Mouse (Mus musculus): Measurements from ENCODE around the gene Tescl. TPM values are rescaled to one million over a fixed set of nuclear protein-coding genes. Genes with fewer than 3 reads are reported as not detected.
A peak's percentile ranks its signal among the peaks of the same experiment; 100 is the strongest.

Tescl gene
- polyA plus RNA-seq, 1 experiment from 2014 or later = not detected

DNA sequence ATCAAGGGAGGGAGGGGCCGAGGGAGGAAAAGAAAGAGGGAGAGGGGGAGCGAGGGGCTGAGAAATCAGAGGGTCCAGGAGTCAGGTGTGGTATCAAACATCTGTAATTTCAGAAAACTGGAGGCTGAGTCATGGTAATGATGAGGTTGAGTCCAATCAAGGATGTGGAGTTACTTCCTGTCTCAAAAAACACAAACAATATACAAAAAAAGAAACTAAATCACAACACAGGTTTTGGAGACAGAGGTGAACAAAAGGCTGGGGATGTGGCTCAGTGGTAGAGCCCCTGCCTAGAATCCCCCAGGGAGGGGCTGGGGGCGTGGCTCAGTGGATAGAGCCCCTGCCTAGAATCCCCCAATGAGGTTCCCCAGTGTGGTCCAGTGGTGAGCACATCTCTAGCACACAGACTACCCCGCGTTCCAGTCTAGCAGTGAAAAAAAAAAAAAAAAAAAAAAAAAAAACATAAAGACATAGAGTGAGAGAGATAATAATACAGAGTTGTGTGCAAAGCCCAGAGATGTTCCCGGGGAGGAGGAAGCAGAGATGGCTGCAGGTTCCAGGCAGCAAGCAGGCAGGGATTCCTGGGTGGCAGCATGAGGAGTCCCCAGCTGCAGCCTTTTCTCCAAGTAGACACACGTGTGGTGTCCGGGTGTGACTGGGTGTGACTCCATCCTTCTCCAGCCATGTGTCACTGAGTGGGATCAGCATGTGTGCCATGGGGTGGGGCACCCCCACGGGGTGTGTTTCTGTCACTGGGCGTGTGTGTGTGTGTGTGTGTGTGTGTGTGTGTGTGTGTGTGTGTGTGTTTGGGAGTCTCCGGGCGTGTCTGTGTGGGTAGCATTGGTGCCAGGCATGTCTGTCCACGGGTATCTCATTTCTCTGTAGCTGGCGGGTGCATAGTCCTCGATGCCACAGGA, 33.2 kb upstream of the Tescl start:
- Histone ChIP-seq H3K9me3 (ENCODE audit: control insufficient read depth, low read length) (no peaks in the 10 kb centered on the region; the same call in 1 of the 2 replicates), H3K27me3 (ENCODE audit: control insufficient read depth, insufficient read depth, low read length) (no peaks in the 10 kb centered on the region), H3K36me3 (ENCODE audit: control insufficient read depth, insufficient read depth, low read length) (no peaks in the 10 kb centered on the region), H3K27ac (replicated peaks; ENCODE audit: low read depth, low read length) (no peak overlapping the region), H3K9ac (ENCODE audit: low read length) (no peak overlapping the region), H3K4me1 (ENCODE audit: control insufficient read depth, insufficient read depth, low read length) (no peaks in the 10 kb centered on the region), H3K4me3 (ENCODE audit: low read depth, low read length) (no peak overlapping the region), H3K4me2 (ENCODE audit: low read depth, severe bottlenecking) (no peak overlapping the region)
- DNase-seq (ENCODE audit: low spot score) (no peak), ATAC-seq (ENCODE audit: insufficient number of reproducible peaks, low FRiP score, low TSS enrichment, low read depth) (no peak)
- WGBS = 77% methylated on average over 15 of the region's 15 CpGs

DNA sequence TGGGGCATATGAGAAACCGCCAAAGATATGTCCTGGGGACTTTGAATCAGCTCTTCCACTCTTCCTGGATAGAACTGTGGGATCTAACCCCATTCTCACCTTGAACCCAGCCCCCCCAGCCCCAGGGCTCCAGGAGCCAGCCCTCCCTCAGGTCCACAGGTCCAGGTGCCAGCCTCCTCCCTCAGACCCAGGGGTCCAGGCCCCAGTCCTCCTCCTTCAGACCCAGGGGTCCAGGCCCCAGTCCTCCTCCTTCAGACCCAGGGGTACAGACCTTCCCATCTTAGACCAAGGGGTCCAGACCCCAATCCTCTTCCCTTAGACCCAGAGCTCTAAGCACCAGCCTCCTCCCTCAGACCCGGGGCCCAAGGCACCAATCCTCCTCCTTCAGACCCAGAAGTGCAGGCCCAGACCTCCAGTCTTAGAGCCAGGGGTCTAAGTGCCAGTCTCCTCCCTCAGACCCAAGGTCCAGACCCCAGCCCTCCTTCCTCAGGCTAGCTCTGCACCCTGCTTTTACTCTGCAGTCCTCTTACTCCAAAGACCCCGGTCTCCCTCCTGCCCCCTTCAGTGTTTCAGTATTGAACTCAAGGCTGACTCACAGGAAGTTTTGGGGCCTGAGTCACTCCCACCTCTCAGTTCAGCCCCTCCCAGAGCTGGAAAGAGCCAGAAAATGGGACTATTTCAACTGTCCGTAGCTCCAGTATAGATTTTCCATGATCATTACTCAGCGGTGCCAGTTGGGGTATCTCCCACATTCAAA, 31.7 kb upstream of the Tescl start:
- Histone ChIP-seq H3K9me3 (ENCODE audit: control insufficient read depth, low read length) (no peaks in the 10 kb centered on the region; the same call in 1 of the 2 replicates), H3K36me3 (ENCODE audit: control insufficient read depth, insufficient read depth, low read length) (no peaks in the 10 kb centered on the region), H3K9ac (ENCODE audit: low read length) (no peak overlapping the region; the same call in 1 of the 2 replicates), H3K4me1 (ENCODE audit: control insufficient read depth, insufficient read depth, low read length) (no peaks in the 10 kb centered on the region), H3K4me2 (ENCODE audit: low read depth, severe bottlenecking) (no peak overlapping the region), H3K27me3 (ENCODE audit: control insufficient read depth, insufficient read depth, low read length) (no peaks in the 10 kb centered on the region), H3K4me3 (ENCODE audit: low read depth, low read length) (no peak overlapping the region), H3K27ac (replicated peaks; ENCODE audit: low read depth, low read length) (no peak overlapping the region)
- 77% methylated on average over 5 of the region's 5 CpGs for WGBS
- ATAC-seq (ENCODE audit: insufficient number of reproducible peaks, low FRiP score, low TSS enrichment, low read depth) = peak; percentile 59
- no peak for DNase-seq (ENCODE audit: low spot score)

DNA sequence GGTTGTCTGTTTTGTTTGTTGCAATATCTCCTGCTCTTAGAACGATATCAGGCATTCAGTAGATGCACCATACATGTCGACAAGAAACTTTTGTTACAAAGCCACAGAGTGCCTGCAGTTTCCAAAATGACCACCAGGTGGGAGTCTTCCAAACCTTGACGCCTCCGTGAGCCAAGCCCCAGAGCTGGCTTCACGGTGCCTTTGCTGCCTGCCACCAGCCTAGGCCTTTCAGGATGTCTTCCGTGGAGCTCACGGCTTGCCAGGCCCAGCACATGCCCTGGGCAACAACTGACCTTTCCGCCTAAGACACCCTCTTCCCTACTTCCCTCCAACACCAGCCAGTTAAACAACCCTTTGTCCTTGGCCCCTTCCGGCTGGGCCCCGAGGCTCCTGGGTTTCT, 31.1 kb upstream of the Tescl start:
- DNase-seq (ENCODE audit: low spot score) (peak; percentile 95), ATAC-seq (ENCODE audit: insufficient number of reproducible peaks, low FRiP score, low TSS enrichment, low read depth) (peak; percentile 31; the same call in 1 of the 2 replicates)
- Histone ChIP-seq H3K36me3 (ENCODE audit: control insufficient read depth, insufficient read depth, low read length) (no peaks in the 10 kb centered on the region), H3K9me3 (ENCODE audit: control insufficient read depth, low read length) (no peaks in the 10 kb centered on the region; the same call in 1 of the 2 replicates), H3K27me3 (ENCODE audit: control insufficient read depth, insufficient read depth, low read length) (no peaks in the 10 kb centered on the region), H3K4me2 (ENCODE audit: low read depth, severe bottlenecking) (no peak overlapping the region), H3K9ac (ENCODE audit: low read length) (no peak overlapping the region; the same call in 1 of the 2 replicates), H3K4me3 (ENCODE audit: low read depth, low read length) (no peak overlapping the region), H3K27ac (replicated peaks; ENCODE audit: low read depth, low read length) (no peak overlapping the region), H3K4me1 (ENCODE audit: control insufficient read depth, insufficient read depth, low read length) (no peaks in the 10 kb centered on the region)
- 22% methylated on average over 10 of the region's 10 CpGs for whole genome bisulfite sequencing

DNA sequence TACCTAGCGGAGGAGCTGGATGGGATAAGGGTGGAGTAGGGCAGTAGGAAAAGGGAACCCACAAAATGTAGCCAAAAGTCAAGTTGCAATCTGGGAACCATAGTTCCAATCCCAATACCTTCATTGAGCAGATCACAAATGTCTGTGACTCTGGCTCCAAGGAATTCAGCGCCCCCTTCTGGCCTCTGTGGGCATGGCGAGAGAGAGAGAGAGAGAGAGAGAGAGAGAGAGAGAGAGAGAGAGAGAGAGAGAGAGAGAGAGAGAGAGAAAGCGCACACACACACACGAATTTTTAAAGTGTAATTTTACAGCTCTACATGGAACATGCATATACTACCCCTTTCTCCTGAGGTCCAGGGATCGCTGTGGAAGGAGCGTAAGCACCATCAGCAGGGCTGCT, 29.5 kb upstream of the Tescl start:
- Histone ChIP-seq H3K4me1 (ENCODE audit: control insufficient read depth, insufficient read depth, low read length) (no peaks in the 10 kb centered on the region), H3K27ac (replicated peaks; ENCODE audit: low read depth, low read length) (no peak overlapping the region), H3K9me3 (ENCODE audit: control insufficient read depth, low read length) (no peaks in the 10 kb centered on the region; the same call in 1 of the 2 replicates), H3K36me3 (ENCODE audit: control insufficient read depth, insufficient read depth, low read length) (no peaks in the 10 kb centered on the region), H3K27me3 (ENCODE audit: control insufficient read depth, insufficient read depth, low read length) (no peaks in the 10 kb centered on the region), H3K4me2 (ENCODE audit: low read depth, severe bottlenecking) (no peak overlapping the region), H3K4me3 (ENCODE audit: low read depth, low read length) (no peak overlapping the region), H3K9ac (ENCODE audit: low read length) (no peak overlapping the region)
- DNase-seq (ENCODE audit: low spot score) = peak; percentile 69
- WGBS = 29% methylated on average over 6 of the region's 7 CpGs
- ATAC-seq (ENCODE audit: insufficient number of reproducible peaks, low FRiP score, low TSS enrichment, low read depth) = no peak

DNA sequence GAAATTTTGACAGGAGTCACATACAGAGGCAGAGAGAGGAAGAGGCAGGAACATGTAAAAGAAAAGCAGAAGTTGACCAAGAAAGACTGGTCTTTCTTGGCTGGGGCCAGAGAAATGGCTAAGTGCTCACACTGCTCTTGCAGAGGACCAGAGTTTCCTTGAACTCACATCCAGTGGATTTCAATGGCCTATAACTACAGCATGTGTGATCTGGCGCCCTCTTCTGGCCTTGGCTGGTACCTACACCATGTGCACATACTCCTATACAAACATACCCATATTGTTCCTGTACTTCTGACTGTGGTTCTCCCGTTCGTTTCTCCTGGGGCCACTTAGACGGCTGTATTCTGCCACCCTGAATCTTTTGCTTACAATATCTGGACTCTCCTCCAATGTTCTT, 27.3 kb upstream of the Tescl start:
- no peak for ATAC-seq (ENCODE audit: insufficient number of reproducible peaks, low FRiP score, low TSS enrichment, low read depth)
- no peak overlapping the region for H3K4me2 ChIP-seq (ENCODE audit: low read depth, severe bottlenecking)
- H3K4me1 ChIP-seq (ENCODE audit: control insufficient read depth, insufficient read depth, low read length) = no peaks in the 10 kb centered on the region
- no peaks in the 10 kb centered on the region for H3K36me3 ChIP-seq (ENCODE audit: control insufficient read depth, insufficient read depth, low read length)
- no peak overlapping the region for H3K27ac ChIP-seq (replicated peaks; ENCODE audit: low read depth, low read length)
- H3K9me3 ChIP-seq (ENCODE audit: control insufficient read depth, low read length) = no peaks in the 10 kb centered on the region; the same call in 1 of the 2 replicates
- no peaks in the 10 kb centered on the region for H3K27me3 ChIP-seq (ENCODE audit: control insufficient read depth, insufficient read depth, low read length)
- 65% methylated on average over 4 of the region's 4 CpGs for WGBS
- no peak for DNase-seq (ENCODE audit: low spot score)
- H3K4me3 ChIP-seq (ENCODE audit: low read depth, low read length) = no peak overlapping the region
- H3K9ac ChIP-seq (ENCODE audit: low read length) = no peak overlapping the region

DNA sequence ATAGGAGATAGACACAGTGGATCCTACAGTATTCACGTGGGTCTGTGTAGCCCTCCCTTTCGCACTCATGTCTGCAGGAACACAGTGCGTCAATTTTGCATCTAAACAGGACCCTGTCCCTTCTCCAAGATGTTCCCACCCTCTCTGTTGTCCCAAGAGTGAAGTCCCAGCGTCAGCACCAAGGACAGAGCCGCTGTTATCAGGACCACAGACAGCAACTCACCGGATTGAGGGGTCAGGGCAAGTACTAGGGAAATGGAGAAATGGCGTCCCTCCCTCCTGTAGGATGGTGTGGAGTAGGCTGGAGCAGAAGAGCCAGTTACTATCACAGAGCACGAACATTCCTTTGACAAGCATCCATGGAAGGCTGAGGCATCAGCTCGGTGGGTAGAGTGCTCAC, 25.5 kb upstream of the Tescl start:
- Histone ChIP-seq H3K27ac (replicated peaks; ENCODE audit: low read depth, low read length) (no peak overlapping the region), H3K4me2 (ENCODE audit: low read depth, severe bottlenecking) (no peak overlapping the region), H3K9ac (ENCODE audit: low read length) (no peak overlapping the region), H3K27me3 (ENCODE audit: control insufficient read depth, insufficient read depth, low read length) (no peaks in the 10 kb centered on the region), H3K4me1 (ENCODE audit: control insufficient read depth, insufficient read depth, low read length) (no peaks in the 10 kb centered on the region), H3K4me3 (ENCODE audit: low read depth, low read length) (no peak overlapping the region), H3K9me3 (ENCODE audit: control insufficient read depth, low read length) (no peaks in the 10 kb centered on the region), H3K36me3 (ENCODE audit: control insufficient read depth, insufficient read depth, low read length) (no peaks in the 10 kb centered on the region)
- 31% methylated on average over 9 of the region's 9 CpGs for WGBS
- ATAC-seq (ENCODE audit: insufficient number of reproducible peaks, low FRiP score, low TSS enrichment, low read depth) (no peak), DNase-seq (ENCODE audit: low spot score) (peak; percentile 87)

DNA sequence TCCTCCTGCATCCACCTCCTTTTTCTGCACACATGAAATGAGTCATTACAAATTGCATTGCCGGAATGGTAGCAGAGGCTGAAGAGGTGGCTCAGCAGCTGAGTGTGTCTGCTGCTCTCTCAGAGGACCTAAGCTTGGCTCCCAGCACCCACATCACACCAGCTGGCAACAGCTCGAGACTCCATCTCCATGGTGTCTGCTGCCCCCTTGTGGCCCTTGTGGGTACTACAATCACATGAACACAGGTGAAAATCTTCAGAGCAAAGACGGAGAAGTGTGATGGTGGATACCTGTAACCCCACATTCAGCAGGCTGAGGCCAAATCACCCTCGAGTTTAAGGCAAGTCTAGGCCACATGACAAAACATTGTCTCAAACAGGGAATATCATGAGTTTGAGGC, 24.2 kb upstream of the Tescl start:
- Histone ChIP-seq H3K36me3 (ENCODE audit: control insufficient read depth, insufficient read depth, low read length) (no peaks in the 10 kb centered on the region), H3K27me3 (ENCODE audit: control insufficient read depth, insufficient read depth, low read length) (no peaks in the 10 kb centered on the region), H3K9me3 (ENCODE audit: control insufficient read depth, low read length) (no peaks in the 10 kb centered on the region), H3K27ac (replicated peaks; ENCODE audit: low read depth, low read length) (no peak overlapping the region), H3K4me1 (ENCODE audit: control insufficient read depth, insufficient read depth, low read length) (no peaks in the 10 kb centered on the region), H3K4me3 (ENCODE audit: low read depth, low read length) (no peak overlapping the region), H3K4me2 (ENCODE audit: low read depth, severe bottlenecking) (no peak overlapping the region), H3K9ac (ENCODE audit: low read length) (no peak overlapping the region)
- WGBS = 54% methylated on average over 4 of the region's 4 CpGs
- ATAC-seq (ENCODE audit: insufficient number of reproducible peaks, low FRiP score, low TSS enrichment, low read depth) = no peak
- no peak for DNase-seq (ENCODE audit: low spot score)

DNA sequence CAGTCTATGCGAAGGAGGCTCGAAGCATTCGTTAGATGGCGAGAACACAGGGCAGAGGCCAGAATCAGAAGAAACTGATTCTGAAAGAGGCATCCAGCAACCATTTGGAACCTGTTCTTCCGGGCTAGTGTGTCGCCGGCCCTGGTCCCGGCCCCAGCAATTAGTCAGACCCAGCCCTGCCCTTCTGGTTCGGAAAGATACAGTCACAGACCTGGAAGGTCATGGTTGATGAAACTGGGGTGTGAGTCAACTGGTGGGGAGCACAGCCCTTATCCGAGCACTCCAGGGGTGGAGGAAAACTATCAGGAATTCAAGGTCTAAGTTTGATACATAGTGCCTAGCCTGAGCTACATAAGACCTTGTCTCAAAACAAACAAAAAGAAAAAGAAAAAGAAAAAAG, 22.3 kb upstream of the Tescl start:
- DNase-seq (ENCODE audit: low spot score) (no peak), ATAC-seq (ENCODE audit: insufficient number of reproducible peaks, low FRiP score, low TSS enrichment, low read depth) (no peak)
- 82% methylated on average over 10 of the region's 10 CpGs for WGBS
- H3K4me3 ChIP-seq (ENCODE audit: low read depth, low read length) = no peak overlapping the region
- H3K27me3 ChIP-seq (ENCODE audit: control insufficient read depth, insufficient read depth, low read length) = no peaks in the 10 kb centered on the region
- no peaks in the 10 kb centered on the region for H3K9me3 ChIP-seq (ENCODE audit: control insufficient read depth, low read length)
- no peak overlapping the region for H3K4me2 ChIP-seq (ENCODE audit: low read depth, severe bottlenecking)
- H3K9ac ChIP-seq (ENCODE audit: low read length) = no peak overlapping the region
- no peaks in the 10 kb centered on the region for H3K4me1 ChIP-seq (ENCODE audit: control insufficient read depth, insufficient read depth, low read length)
- no peak overlapping the region for H3K27ac ChIP-seq (replicated peaks; ENCODE audit: low read depth, low read length)
- no peaks in the 10 kb centered on the region for H3K36me3 ChIP-seq (ENCODE audit: control insufficient read depth, insufficient read depth, low read length)

Data from limb, embryonic 11.5 days (tissue).